Mouse (Mus musculus): ENCODE data around the gene Ints12.

The Ints12 gene

DNA sequence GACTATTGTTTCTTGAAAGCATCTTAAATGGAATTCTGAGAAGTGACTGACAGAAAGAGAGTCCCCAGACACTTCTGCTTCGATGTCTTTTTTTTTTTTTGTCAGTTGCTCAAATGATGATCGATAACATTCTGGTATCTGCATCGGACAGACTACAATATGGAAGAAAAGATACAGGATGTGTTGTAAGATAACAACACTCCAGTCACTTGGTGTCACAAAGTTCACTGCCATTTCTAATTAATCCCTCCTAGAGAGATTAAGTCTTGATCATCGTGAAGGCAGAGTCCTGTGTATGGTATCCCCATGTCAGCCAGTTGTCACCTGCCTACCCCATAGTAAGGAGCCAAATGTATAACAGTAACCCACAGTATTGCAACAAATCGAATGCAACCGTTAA, 60.0 kb downstream of the Ints12 start:
- no peak for DNase-seq

DNA sequence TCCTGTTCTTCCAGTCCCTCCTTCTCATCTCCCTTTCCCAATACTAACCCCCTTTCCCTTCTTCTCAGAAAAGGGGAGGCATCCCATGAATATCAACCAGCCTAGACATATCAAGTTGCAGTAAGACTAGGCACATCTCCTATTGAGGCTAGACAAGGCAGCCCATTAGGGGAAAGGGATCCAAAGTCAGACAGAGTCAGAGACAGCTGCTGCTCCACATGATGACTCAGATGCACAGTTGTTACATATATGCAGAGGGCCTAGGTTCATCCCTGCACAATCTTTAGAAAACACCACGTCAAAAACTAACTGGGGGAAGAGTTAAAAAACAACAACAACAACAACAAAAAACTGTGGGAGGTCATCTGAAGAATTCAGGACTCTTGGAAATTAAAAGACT, 61.2 kb downstream of the Ints12 start:
- no peak for DNase-seq

GRCm38 (mm10) chr3:133153629-133154028, 62.0 kb downstream of the Ints12 start:
- no peak for DNase-seq

GRCm38 (mm10) chr3:133154683-133155082, 63.0 kb downstream of the Ints12 start:
- DNase-seq = peak; percentile 15

GRCm38 (mm10) chr3:133158260-133158659, 66.6 kb downstream of the Ints12 start:
- DNase-seq = peak; percentile 7

Data from embryo, embryonic 11 days (tissue).